Mouse (Mus musculus): ENCODE data around the gene Ybx1. TPM values are rescaled to one million over a fixed set of nuclear protein-coding genes. Genes with fewer than 3 reads are reported as not detected.
"Not testable (repeated sequence)": the region's sequence is repeated elsewhere in the genome, so short reads cannot be mapped to it uniquely, and the experiment has no call there.

Gene Ybx1
- polyA plus RNA-seq, 1 experiment: 690 TPM

DNA sequence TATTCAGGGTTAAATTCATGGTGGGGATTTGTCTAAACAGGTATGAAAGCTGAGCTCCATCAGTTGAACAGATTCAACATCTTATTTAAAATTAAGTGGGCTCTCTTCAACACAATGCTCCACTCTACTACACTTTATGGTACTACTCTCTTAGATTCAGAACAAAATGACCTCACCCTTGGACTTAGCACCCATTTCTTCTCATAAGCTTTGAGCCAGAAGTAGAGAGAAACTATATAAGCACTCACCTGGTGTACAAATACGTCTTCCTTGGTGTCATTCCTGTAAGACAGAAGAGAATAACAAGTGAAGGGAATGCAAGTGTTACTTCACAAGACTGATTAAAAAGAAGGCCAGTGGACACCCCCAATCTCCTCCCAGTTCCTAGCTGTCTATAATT, 9.5 kb downstream of the Ybx1 start:
- Histone ChIP-seq H3K4me3 (ENCODE audit: insufficient read depth, low read depth, low read length) (no peak overlapping the region), H3K4me1 (ENCODE audit: control insufficient read depth, insufficient read depth, low read length) (peaks cover 3% of the 10 kb centered on the region; the same call in 1 of the 2 replicates), H3K27ac (ENCODE audit: insufficient read depth, low read depth, low read length) (no peak overlapping the region)
- WGBS: 84% methylated on average over 1 of the region's 1 CpGs
- TF ChIP-seq CTCF (IDR thresholded peaks at IDR 0.05; ENCODE audit: insufficient read depth, low read depth, low read length) (no peak), POLR2A (IDR thresholded peaks at IDR 0.05; ENCODE audit: insufficient read depth, low read depth, low read length) (no peak)

GRCm38 (mm10) chr4:119278784-119279183, 15.6 kb downstream of the Ybx1 start:
- H3K27ac ChIP-seq (ENCODE audit: insufficient read depth, low read depth, low read length); H3K4me3 ChIP-seq (ENCODE audit: insufficient read depth, low read depth, low read length); H3K4me1 ChIP-seq (ENCODE audit: control insufficient read depth, insufficient read depth, low read length): not testable (repeated sequence)
- WGBS: 84% methylated on average over 15 of the region's 15 CpGs

GRCm38 (mm10) chr4:119275726-119276125, 18.7 kb downstream of the Ybx1 start:
- no peak overlapping the region for H3K27ac ChIP-seq (ENCODE audit: insufficient read depth, low read depth, low read length)
- no peak for TF ChIP-seq CTCF (IDR thresholded peaks at IDR 0.05; ENCODE audit: insufficient read depth, low read depth, low read length)
- no peak for TF ChIP-seq POLR2A (IDR thresholded peaks at IDR 0.05; ENCODE audit: insufficient read depth, low read depth, low read length)
- H3K4me3 ChIP-seq (ENCODE audit: insufficient read depth, low read depth, low read length): no peak overlapping the region
- H3K4me1 ChIP-seq (ENCODE audit: control insufficient read depth, insufficient read depth, low read length): no peaks in the 10 kb centered on the region
- 68% methylated on average over 2 of the region's 2 CpGs for WGBS

- Histone ChIP-seq H3K27ac (ENCODE audit: insufficient read depth, low read depth, low read length) (no peak overlapping the region), H3K4me3 (ENCODE audit: insufficient read depth, low read depth, low read length) (no peak overlapping the region), H3K4me1 (ENCODE audit: control insufficient read depth, insufficient read depth, low read length) (no peaks in the 10 kb centered on the region)
- no peak for TF ChIP-seq POLR2A (IDR thresholded peaks at IDR 0.05; ENCODE audit: insufficient read depth, low read depth, low read length)
- no peak for TF ChIP-seq CTCF (IDR thresholded peaks at IDR 0.05; ENCODE audit: insufficient read depth, low read depth, low read length)
- WGBS: 85% methylated on average over 2 of the region's 2 CpGs
Measured at GRCm38 (mm10) chr4:119275226-119275625, 19.2 kb downstream of the Ybx1 start.

DNA sequence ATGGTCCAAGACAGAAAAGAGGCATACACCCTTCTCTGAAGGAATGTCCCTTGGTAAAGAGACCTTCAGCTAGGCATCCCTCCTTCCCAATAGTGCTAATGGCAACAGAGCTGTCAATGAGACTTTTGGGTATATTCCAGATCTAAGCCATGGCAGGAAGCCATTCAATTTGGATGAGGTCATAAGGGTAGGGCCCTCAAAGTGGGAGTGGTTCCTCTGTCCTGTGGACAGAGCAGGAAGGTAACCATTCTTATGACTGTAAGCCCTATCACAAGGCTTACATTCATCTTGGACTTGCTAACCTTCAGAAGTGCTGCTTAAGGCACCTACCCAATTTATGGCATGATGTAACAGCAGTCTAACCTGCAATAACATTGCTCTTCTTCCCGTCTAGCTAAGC, 19.8 kb downstream of the Ybx1 start:
- TF ChIP-seq POLR2A (IDR thresholded peaks at IDR 0.05; ENCODE audit: insufficient read depth, low read depth, low read length) (no peak), CTCF (IDR thresholded peaks at IDR 0.05; ENCODE audit: insufficient read depth, low read depth, low read length) (no peak)
- 91% methylated on average over 1 of the region's 1 CpGs for WGBS
- H3K27ac ChIP-seq (ENCODE audit: insufficient read depth, low read depth, low read length): no peak overlapping the region
- H3K4me3 ChIP-seq (ENCODE audit: insufficient read depth, low read depth, low read length): no peak overlapping the region
- no peaks in the 10 kb centered on the region for H3K4me1 ChIP-seq (ENCODE audit: control insufficient read depth, insufficient read depth, low read length)

GRCm38 (mm10) chr4:119266606-119267005, 27.8 kb downstream of the Ybx1 start:
- TF ChIP-seq CTCF (IDR thresholded peaks at IDR 0.05; ENCODE audit: insufficient read depth, low read depth, low read length) (no peak), POLR2A (IDR thresholded peaks at IDR 0.05; ENCODE audit: insufficient read depth, low read depth, low read length) (no peak)
- Histone ChIP-seq H3K4me3 (ENCODE audit: insufficient read depth, low read depth, low read length) (no peak overlapping the region), H3K4me1 (ENCODE audit: control insufficient read depth, insufficient read depth, low read length) (no peaks in the 10 kb centered on the region), H3K27ac (ENCODE audit: insufficient read depth, low read depth, low read length) (no peak overlapping the region)
- 71% methylated on average over 13 of the region's 13 CpGs for WGBS

- Histone ChIP-seq H3K4me3 (ENCODE audit: insufficient read depth, low read depth, low read length) (no peak overlapping the region), H3K4me1 (ENCODE audit: control insufficient read depth, insufficient read depth, low read length) (no peaks in the 10 kb centered on the region), H3K27ac (ENCODE audit: insufficient read depth, low read depth, low read length) (no peak overlapping the region)
- 41% methylated on average over 3 of the region's 3 CpGs for WGBS
- TF ChIP-seq POLR2A (IDR thresholded peaks at IDR 0.05; ENCODE audit: insufficient read depth, low read depth, low read length): no peak
- TF ChIP-seq CTCF (IDR thresholded peaks at IDR 0.05; ENCODE audit: insufficient read depth, low read depth, low read length): no peak
Measured at GRCm38 (mm10) chr4:119263459-119263858, 30.9 kb downstream of the Ybx1 start.

DNA sequence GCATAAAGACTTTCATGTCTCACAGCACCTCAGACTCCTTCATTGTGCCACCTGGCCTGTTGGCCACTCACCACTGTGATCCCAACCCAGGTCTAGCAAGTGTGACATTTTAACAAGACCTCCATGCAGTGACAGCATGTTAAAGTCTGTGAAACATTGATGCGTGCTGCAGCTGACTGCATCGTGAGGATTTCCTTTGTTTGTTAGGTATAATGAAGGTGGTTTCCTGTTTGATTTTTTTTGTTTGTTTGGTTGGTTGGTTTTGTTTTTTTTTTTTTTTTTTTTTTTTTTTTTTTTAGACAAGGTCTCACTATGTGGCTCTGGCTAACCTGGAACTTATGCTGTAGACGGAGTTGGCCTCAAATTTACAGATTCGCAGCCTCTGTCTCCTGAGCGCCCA, 31.9 kb downstream of the Ybx1 start:
- TF ChIP-seq POLR2A (IDR thresholded peaks at IDR 0.05; ENCODE audit: insufficient read depth, low read depth, low read length): no peak
- TF ChIP-seq CTCF (IDR thresholded peaks at IDR 0.05; ENCODE audit: insufficient read depth, low read depth, low read length): no peak
- Histone ChIP-seq H3K27ac (ENCODE audit: insufficient read depth, low read depth, low read length) (no peak overlapping the region), H3K4me1 (ENCODE audit: control insufficient read depth, insufficient read depth, low read length) (no peaks in the 10 kb centered on the region), H3K4me3 (ENCODE audit: insufficient read depth, low read depth, low read length) (no peak overlapping the region)
- WGBS: 91% methylated on average over 5 of the region's 5 CpGs

GRCm38 (mm10) chr4:119261087-119261713, 33.2 kb downstream of the Ybx1 start:
- Histone ChIP-seq H3K27ac (ENCODE audit: insufficient read depth, low read depth, low read length) (no peak overlapping the region), H3K4me3 (ENCODE audit: insufficient read depth, low read depth, low read length) (no peak overlapping the region), H3K4me1 (ENCODE audit: control insufficient read depth, insufficient read depth, low read length) (no peaks in the 10 kb centered on the region)
- TF ChIP-seq CTCF (IDR thresholded peaks at IDR 0.05; ENCODE audit: insufficient read depth, low read depth, low read length): no peak
- no peak for TF ChIP-seq POLR2A (IDR thresholded peaks at IDR 0.05; ENCODE audit: insufficient read depth, low read depth, low read length)
- 74% methylated on average over 7 of the region's 7 CpGs for WGBS
